Mouse (Mus musculus): ENCODE results near the gene Plekhh1. TPM values are rescaled to one million over a fixed set of nuclear protein-coding genes. Genes with fewer than 3 reads are reported as not detected.

The Plekhh1 gene
- 34.1 and 39.3 TPM in 2 replicates for polyA plus RNA-seq (2011; ENCODE audit: insufficient read depth, insufficient read length, low read depth, missing spikeins)

GRCm38 (mm10) chr12:79028911-79029861, at the start of gene Plekhh1:
TSS of gene Plekhh1 (plus strand) at chr12:79029163.
- TF ChIP-seq EP300 (IDR thresholded peaks at IDR 0.05; ENCODE audit: insufficient read depth, low read depth, low read length) (peak; percentile 39; the same call in 1 of the 2 replicates), CTCF (IDR thresholded peaks at IDR 0.05; ENCODE audit: low read depth, low read length) (no peak)
- H3K9me3 ChIP-seq (replicated peaks; ENCODE audit: control insufficient read depth, insufficient read depth, low read length, poor library complexity, severe bottlenecking) = no peaks in the 10 kb centered on the region
- no peaks in the 10 kb centered on the region for H3K36me3 ChIP-seq (ENCODE audit: control insufficient read depth, insufficient read depth, low read length, poor library complexity, severe bottlenecking)
- H3K27ac ChIP-seq (ENCODE audit: insufficient read depth, low read length) = peak within 1 kb of the TSS; percentile 29
- H3K9ac ChIP-seq (ENCODE audit: low read depth, poor library complexity, severe bottlenecking) = peak within 1 kb of the TSS; percentile 78
- H3K4me3 ChIP-seq (ENCODE audit: low read depth, low read length) = peak within 1 kb of the TSS; percentile 81
- H3K4me1 ChIP-seq (ENCODE audit: control insufficient read depth, insufficient read depth, low read length) = peaks cover 3% of the 10 kb centered on the region
- no peaks in the 10 kb centered on the region for H3K27me3 ChIP-seq (ENCODE audit: control insufficient read depth, insufficient read depth, low read length, poor library complexity, severe bottlenecking)

- Histone ChIP-seq H3K27ac (ENCODE audit: insufficient read depth, low read length) (no peak overlapping the region), H3K27me3 (ENCODE audit: control insufficient read depth, insufficient read depth, low read length, poor library complexity, severe bottlenecking) (no peaks in the 10 kb centered on the region), H3K9ac (ENCODE audit: low read depth, poor library complexity, severe bottlenecking) (no peak overlapping the region), H3K9me3 (replicated peaks; ENCODE audit: control insufficient read depth, insufficient read depth, low read length, poor library complexity, severe bottlenecking) (no peaks in the 10 kb centered on the region), H3K36me3 (ENCODE audit: control insufficient read depth, insufficient read depth, low read length, poor library complexity, severe bottlenecking) (no peaks in the 10 kb centered on the region), H3K4me1 (ENCODE audit: control insufficient read depth, insufficient read depth, low read length) (no peaks in the 10 kb centered on the region), H3K4me3 (ENCODE audit: low read depth, low read length) (no peak overlapping the region)
- TF ChIP-seq CTCF (IDR thresholded peaks at IDR 0.05; ENCODE audit: low read depth, low read length) = no peak
- no peak for TF ChIP-seq POLR2A (IDR thresholded peaks at IDR 0.05; ENCODE audit: insufficient read depth, low read length)
- no peak for TF ChIP-seq EP300 (IDR thresholded peaks at IDR 0.05; ENCODE audit: insufficient read depth, low read depth, low read length)
These were observed 48.3 kb upstream of the Plekhh1 start for GRCm38 (mm10) chr12:78980683-78981091.

GRCm38 (mm10) chr12:78981131-78981530, 47.8 kb upstream of the Plekhh1 start:
- Histone ChIP-seq H3K9me3 (replicated peaks; ENCODE audit: control insufficient read depth, insufficient read depth, low read length, poor library complexity, severe bottlenecking) (no peaks in the 10 kb centered on the region), H3K27me3 (ENCODE audit: control insufficient read depth, insufficient read depth, low read length, poor library complexity, severe bottlenecking) (no peaks in the 10 kb centered on the region), H3K4me1 (ENCODE audit: control insufficient read depth, insufficient read depth, low read length) (no peaks in the 10 kb centered on the region), H3K27ac (ENCODE audit: insufficient read depth, low read length) (no peak overlapping the region), H3K9ac (ENCODE audit: low read depth, poor library complexity, severe bottlenecking) (no peak overlapping the region), H3K36me3 (ENCODE audit: control insufficient read depth, insufficient read depth, low read length, poor library complexity, severe bottlenecking) (no peaks in the 10 kb centered on the region), H3K4me3 (ENCODE audit: low read depth, low read length) (no peak overlapping the region)
- no peak for TF ChIP-seq EP300 (IDR thresholded peaks at IDR 0.05; ENCODE audit: insufficient read depth, low read depth, low read length)
- no peak for TF ChIP-seq CTCF (IDR thresholded peaks at IDR 0.05; ENCODE audit: low read depth, low read length)
- TF ChIP-seq POLR2A (IDR thresholded peaks at IDR 0.05; ENCODE audit: insufficient read depth, low read length) = no peak

GRCm38 (mm10) chr12:78981938-78982825, 46.8 kb upstream of the Plekhh1 start:
- no peak for TF ChIP-seq POLR2A (IDR thresholded peaks at IDR 0.05; ENCODE audit: insufficient read depth, low read length)
- no peak for TF ChIP-seq EP300 (IDR thresholded peaks at IDR 0.05; ENCODE audit: insufficient read depth, low read depth, low read length)
- TF ChIP-seq CTCF (IDR thresholded peaks at IDR 0.05; ENCODE audit: low read depth, low read length) = no peak
- Histone ChIP-seq H3K9me3 (replicated peaks; ENCODE audit: control insufficient read depth, insufficient read depth, low read length, poor library complexity, severe bottlenecking) (no peaks in the 10 kb centered on the region), H3K27me3 (ENCODE audit: control insufficient read depth, insufficient read depth, low read length, poor library complexity, severe bottlenecking) (no peaks in the 10 kb centered on the region), H3K4me3 (ENCODE audit: low read depth, low read length) (no peak overlapping the region), H3K36me3 (ENCODE audit: control insufficient read depth, insufficient read depth, low read length, poor library complexity, severe bottlenecking) (no peaks in the 10 kb centered on the region), H3K27ac (ENCODE audit: insufficient read depth, low read length) (no peak overlapping the region), H3K4me1 (ENCODE audit: control insufficient read depth, insufficient read depth, low read length) (no peaks in the 10 kb centered on the region), H3K9ac (ENCODE audit: low read depth, poor library complexity, severe bottlenecking) (no peak overlapping the region)

- Histone ChIP-seq H3K4me1 (ENCODE audit: control insufficient read depth, insufficient read depth, low read length) (no peaks in the 10 kb centered on the region), H3K4me3 (ENCODE audit: low read depth, low read length) (no peak overlapping the region), H3K27me3 (ENCODE audit: control insufficient read depth, insufficient read depth, low read length, poor library complexity, severe bottlenecking) (no peaks in the 10 kb centered on the region), H3K9ac (ENCODE audit: low read depth, poor library complexity, severe bottlenecking) (no peak overlapping the region), H3K9me3 (replicated peaks; ENCODE audit: control insufficient read depth, insufficient read depth, low read length, poor library complexity, severe bottlenecking) (no peaks in the 10 kb centered on the region), H3K36me3 (ENCODE audit: control insufficient read depth, insufficient read depth, low read length, poor library complexity, severe bottlenecking) (no peaks in the 10 kb centered on the region), H3K27ac (ENCODE audit: insufficient read depth, low read length) (no peak overlapping the region)
- no peak for TF ChIP-seq EP300 (IDR thresholded peaks at IDR 0.05; ENCODE audit: insufficient read depth, low read depth, low read length)
- no peak for TF ChIP-seq CTCF (IDR thresholded peaks at IDR 0.05; ENCODE audit: low read depth, low read length)
- TF ChIP-seq POLR2A (IDR thresholded peaks at IDR 0.05; ENCODE audit: insufficient read depth, low read length) = no peak
These were observed 45.5 kb upstream of the Plekhh1 start for GRCm38 (mm10) chr12:78983296-78984034.
